Mouse (Mus musculus) kidney, adult 9 months (tissue): ENCODE measurements at regions not wholly inside any gene's neighbourhood (a gene's known extent, or its start where the extent isn't known, plus 50 kb on each side); places are given as distances from the start of the nearest gene placed in this dataset.

ENCODE experiments used
- DNase-seq: peaks from one replicate; pipeline ENCODE4 v3.0.0; 2022

DNA sequence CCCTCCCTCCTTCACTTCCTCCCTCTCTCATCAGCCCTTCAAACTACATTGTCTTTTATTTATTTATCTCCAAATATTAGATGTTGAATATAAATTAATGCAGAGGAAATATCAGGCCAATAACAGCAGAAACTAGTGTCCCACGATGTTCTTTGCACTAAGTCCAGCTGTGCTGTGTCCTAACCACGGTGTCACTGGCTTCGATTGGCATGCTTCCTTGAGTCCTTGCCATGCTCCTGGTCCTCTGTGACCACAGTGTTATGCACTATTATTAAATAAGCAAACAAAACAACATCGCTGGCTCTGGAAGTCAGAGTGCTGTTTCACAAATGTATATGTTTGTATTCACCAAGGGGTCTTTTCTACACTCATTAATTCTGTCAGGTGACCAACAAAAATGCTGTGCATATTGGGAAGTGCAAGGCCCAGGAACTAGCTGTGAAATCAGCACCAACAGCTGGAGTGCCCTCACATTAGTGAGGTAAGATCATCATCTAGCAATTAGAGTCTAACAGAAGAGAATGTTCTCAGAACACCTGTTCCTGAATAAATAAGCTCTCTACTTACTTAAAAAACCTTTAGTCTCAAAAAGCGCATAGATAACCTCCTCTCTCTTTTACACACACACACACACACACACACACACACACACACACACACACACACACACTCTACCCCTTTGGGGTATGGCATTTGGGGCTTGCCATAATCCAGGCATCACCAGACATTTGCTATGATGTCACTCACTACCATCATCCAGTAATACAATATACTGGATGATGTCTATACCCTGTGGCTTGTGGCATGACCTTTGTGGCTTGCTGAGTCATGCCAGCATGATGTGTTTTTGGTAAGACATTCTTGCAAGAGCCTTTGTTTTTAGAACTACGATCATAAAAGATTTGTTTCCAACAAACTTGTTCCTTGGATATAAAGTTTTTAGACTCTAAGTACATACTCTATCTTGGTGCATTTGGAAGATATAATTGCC, 81.9 kb upstream of the Rgs2 start:
- DNase-seq, result no peak

DNA sequence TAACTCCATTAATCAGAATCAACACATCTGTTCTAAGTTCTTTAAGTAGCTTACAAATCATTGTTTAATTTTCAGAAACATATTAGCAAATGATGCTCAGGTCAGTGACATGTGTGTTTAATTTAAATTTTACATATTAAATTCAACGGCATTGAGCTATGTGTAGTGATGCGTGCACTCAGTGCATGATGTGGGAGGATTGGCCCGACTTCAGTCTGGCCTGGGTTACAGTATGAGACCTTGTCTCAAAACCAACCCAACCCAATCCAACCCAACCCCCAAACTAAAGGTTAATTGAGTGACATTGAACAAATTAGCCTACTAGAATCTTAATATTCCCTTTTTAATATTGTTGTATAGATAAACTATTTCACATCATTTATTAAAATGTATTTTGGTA, 75.0 kb upstream of the Rgs2 start:
- no peak for DNase-seq

DNA sequence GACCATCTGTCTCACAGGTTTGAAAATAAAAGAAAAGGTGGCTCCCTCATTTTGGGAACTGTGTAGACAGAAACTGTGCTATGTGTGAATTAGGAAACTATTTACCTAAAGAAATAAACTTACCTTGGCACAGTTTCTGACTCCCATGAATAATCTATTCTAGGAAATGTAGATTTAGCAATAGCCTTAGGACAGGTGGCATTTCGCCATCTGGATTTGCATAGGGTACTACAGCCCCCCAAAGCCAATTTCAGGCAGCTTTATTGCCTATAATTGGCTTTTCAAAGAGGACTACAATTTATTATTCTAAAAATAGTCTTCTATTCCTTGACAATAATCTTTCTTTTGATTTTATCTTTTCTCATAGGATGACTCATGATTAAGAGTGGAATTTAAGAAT, 74.5 kb upstream of the Rgs2 start:
- DNase-seq, result peak; percentile 39

DNA sequence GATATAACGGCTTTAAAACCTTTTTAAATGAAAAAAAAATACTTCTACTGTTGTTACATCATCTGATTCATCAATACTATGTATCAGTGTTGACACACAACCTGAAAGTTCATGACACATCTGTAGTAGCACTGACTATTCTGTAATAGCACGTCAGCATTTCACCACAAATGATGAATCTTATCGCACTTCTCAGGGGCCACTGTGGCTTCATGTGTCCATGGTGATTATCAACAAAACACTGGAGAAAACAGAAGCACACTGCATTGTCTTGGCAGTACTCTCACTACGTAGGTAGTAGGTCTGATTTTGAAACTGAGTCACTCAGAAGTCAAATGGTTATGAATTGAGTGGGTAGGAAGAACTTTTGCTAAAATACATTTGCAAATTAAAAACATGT, 72.0 kb upstream of the Rgs2 start:
- no peak for DNase-seq

DNA sequence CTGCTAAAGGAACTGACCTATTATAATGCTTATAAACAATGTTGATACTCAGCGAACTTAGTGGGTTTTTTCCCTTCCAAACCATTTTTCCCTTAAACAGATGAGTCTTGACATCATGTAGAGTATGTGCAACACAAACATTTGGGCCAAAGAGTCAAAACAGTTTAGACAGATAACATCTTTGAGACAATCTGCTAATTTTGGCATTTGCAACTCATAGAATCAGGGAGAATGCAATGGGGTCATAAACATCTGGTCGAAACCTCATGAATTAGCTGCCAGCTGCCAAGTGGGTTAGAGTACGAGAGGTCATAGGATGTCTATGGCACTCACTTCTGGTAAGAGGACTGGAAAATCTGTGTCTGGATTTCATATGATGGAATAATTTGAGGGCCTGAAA, 57.3 kb upstream of the Rgs2 start:
- DNase-seq, result no peak

DNA sequence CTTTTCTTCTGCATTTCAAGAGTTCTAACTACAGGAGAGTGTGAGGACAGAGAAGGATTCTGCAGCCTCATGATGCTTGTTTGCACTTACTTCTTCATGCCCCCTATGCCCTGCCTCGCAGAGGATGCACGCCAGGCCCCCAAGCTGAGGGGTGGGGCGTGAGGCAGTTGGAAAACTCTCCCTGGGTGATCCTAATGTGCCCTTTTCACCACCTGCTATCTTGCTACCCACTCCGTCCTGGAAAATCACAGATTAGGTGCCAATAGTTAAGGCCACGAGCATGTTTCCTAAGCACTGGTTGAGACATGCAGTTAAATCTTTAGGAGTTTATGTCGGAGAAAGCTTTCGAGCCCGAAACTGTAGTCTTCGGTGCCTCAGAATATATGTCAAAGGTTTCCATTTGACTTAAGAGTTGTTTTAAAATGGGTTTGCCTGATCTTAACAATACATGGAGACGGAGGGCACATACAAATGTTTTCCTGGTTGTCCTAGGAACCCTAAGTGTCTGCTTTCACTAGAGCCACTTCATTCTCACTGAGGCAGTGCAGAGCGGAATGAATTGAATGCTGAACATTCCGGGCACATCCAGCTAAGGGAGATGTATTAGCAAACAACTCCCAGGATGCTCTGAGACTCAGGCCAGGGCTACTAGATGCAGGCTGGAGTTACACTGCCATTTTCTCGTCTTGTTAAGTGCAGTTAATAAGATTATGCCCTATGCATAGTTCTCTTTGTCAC, 51.7 kb upstream of the Rgs2 start:
- DNase-seq, result no peak
